Mouse (Mus musculus) gastrocnemius, adult 2 months (tissue): ENCODE measurements around the gene Cmtm6. TPM values are rescaled to one million over a fixed set of nuclear protein-coding genes. Genes with fewer than 3 reads are reported as not detected.
"Not testable (repeated sequence)": the region's sequence is repeated elsewhere in the genome, so short reads cannot be mapped to it uniquely, and the experiment has no call there.

Experiments used
- DNase-seq: peaks from one replicate; pipeline ENCODE4 v3.0.0; 2022
- H3K27ac ChIP-seq: fragments of 200-600 bp; 2 replicates; pipeline ENCODE4 v1.8.1; 2022; ENCODE audit warnings: mild to moderate bottlenecking
- H3K4me3 ChIP-seq: fragments of 200-600 bp; 2 replicates; pipeline ENCODE4 v1.8.1; 2022; ENCODE audit warnings: mild to moderate bottlenecking, moderate library complexity
- CTCF ChIP-seq: fragments of 200-600 bp; IDR thresholded peaks from 2 replicates; pipeline ENCODE4 v1.8.1; 2022; ENCODE audit warnings: antibody characterized with exemption, mild to moderate bottlenecking, moderate library complexity
- intact Hi-C: fragments of 180-260 bp; cut with DNase I; formaldehyde crosslinking; loops from one replicate; pipeline ENCODE4 v1.15.1; 2025
- total RNA-seq, 2 experiments: library from RNA; stranded (reverse); gene quantifications; 2 replicates each; pipeline ENCODE4 v1.2.3; 2021

Gene Cmtm6
- total RNA-seq, 2 experiments from 2014 or later: 7.3 to 7.9 TPM

GRCm38 (mm10) chr9:114699882-114700665, 30.8 kb upstream of the Cmtm6 start:
- TF ChIP-seq CTCF: no peak
- no peak for DNase-seq
- intact Hi-C loops: no loop called here

GRCm38 (mm10) chr9:114701031-114701430, 29.9 kb upstream of the Cmtm6 start:
- intact Hi-C loops: no loop called here
- Histone ChIP-seq H3K4me3 (no peak overlapping the region), H3K27ac (no peak overlapping the region)
- no peak for DNase-seq
- TF ChIP-seq CTCF: no peak

More at GRCm38 (mm10) chr9:114699882-114700665, 30.8 kb upstream of the Cmtm6 start:
- Histone ChIP-seq H3K4me3 (no peak overlapping the region), H3K27ac (no peak overlapping the region)

- intact Hi-C loops: no loop called here
- TF ChIP-seq CTCF: no peak
- H3K27ac ChIP-seq: no peak overlapping the region
- DNase-seq: no peak
- no peak overlapping the region for H3K4me3 ChIP-seq
Measured at GRCm38 (mm10) chr9:114701921-114702320, 29.0 kb upstream of the Cmtm6 start.

- intact Hi-C loops: no loop called here
- Histone ChIP-seq H3K27ac (no peak overlapping the region), H3K4me3 (no peak overlapping the region)
- DNase-seq: no peak
- TF ChIP-seq CTCF: no peak
Measured at GRCm38 (mm10) chr9:114707805-114708204, 23.1 kb upstream of the Cmtm6 start.

GRCm38 (mm10) chr9:114710345-114710744, 20.6 kb upstream of the Cmtm6 start:
- intact Hi-C loops: no loop called here
- no peak overlapping the region for H3K27ac ChIP-seq
- TF ChIP-seq CTCF: peak; percentile 20; the same call in 1 of the 2 replicates

GRCm38 (mm10) chr9:114713481-114713880, 17.4 kb upstream of the Cmtm6 start:
- TF ChIP-seq CTCF: no peak
- DNase-seq: no peak
- intact Hi-C loops: no loop called here
- no peak overlapping the region for H3K4me3 ChIP-seq
- H3K27ac ChIP-seq: no peak overlapping the region

More at GRCm38 (mm10) chr9:114710345-114710744, 20.6 kb upstream of the Cmtm6 start:
- DNase-seq: no peak
- no peak overlapping the region for H3K4me3 ChIP-seq

- DNase-seq: no peak
- no peak for TF ChIP-seq CTCF
- no peak overlapping the region for H3K27ac ChIP-seq
- intact Hi-C loops: no loop called here
- no peak overlapping the region for H3K4me3 ChIP-seq
Measured at GRCm38 (mm10) chr9:114716677-114717331, 14.1 kb upstream of the Cmtm6 start.

GRCm38 (mm10) chr9:114727315-114727714, 3.6 kb upstream of the Cmtm6 start:
- peak; percentile 33 for DNase-seq
- no peak overlapping the region for H3K4me3 ChIP-seq
- intact Hi-C loops: loop anchor here (1.0 kb wide), 1 partner anchor 79 kb away; no protein-coding TSS in a partner anchor
- no peak overlapping the region for H3K27ac ChIP-seq
- TF ChIP-seq CTCF: peak; percentile 76

- H3K27ac ChIP-seq, intact Hi-C loops, DNase-seq, H3K4me3 ChIP-seq: not testable (repeated sequence)
Measured at GRCm38 (mm10) chr9:114728432-114728831, 2.5 kb upstream of the Cmtm6 start.

- intact Hi-C loops: loop anchor here (5.0 kb wide), 1 partner anchor 43 kb away; the partner anchor contains the start of gene Dync1li1
- Histone ChIP-seq H3K4me3 (peak overlapping the region; percentile 90), H3K27ac (peak overlapping the region; percentile 95)
- no peak for DNase-seq
- no peak for TF ChIP-seq CTCF
Measured at GRCm38 (mm10) chr9:114729911-114730805, 758 bp upstream of the Cmtm6 start.

- peak overlapping the region; percentile 90 for H3K4me3 ChIP-seq
- no peak for TF ChIP-seq CTCF
- DNase-seq: no peak
- intact Hi-C loops: loop anchor here (5.0 kb wide), 1 partner anchor 45 kb away; the partner anchor contains the start of gene Dync1li1
- peak overlapping the region; percentile 95 for H3K27ac ChIP-seq
Measured at GRCm38 (mm10) chr9:114731871-114732682, 1.2 kb downstream of the Cmtm6 start.
